7 mouse cellular contexts compared by ENCODE assay signal in the genomic region with DNA sequence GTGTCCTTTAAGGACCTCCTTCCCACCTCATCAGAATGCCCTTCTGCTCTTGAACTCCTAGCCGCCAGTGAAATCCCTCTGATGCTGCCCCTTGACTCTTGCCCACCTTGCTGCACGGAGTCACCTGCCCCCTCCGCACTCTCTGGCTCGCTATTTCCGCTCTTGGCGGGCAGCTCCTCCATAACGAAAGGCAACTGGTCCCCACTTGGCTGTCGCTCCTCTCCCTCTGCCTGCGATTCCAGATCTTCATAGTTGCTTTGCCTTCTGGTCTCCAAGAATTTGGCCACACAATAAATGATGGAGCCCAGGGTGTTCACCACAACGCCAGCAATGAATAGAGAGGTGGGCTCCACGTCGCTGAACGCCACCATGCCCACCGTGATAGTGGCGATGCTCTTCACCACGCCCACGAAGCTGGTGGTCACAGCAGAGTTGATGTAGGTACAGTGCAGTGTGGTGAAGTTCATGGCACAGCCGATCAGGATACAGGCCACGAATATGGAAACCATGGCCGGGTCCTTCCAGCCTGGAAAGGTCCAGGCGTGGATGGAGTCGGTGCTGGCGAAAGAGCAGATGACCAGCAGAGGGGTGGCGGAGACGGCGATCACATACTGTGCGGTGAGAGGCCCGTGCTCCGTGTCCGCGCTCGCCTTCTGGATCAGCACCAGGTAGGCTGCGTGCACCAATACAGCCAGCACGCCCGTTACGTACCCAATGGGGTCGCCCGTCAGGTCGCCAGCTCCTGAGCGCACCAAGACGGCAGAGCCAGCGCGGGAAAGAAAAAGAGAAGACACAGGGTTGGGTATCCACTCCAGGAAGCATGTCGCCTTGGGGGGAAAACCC. TPM values are rescaled to one million over a fixed set of nuclear protein-coding genes. Genes with fewer than 3 reads are reported as not detected.
DNase-seq lines count a peak whose midpoint lies in the region; ATAC-seq and TF ChIP-seq lines count a peak whose summit lies in the region.

No protein-coding gene starts in this region.

- peak overlapping the region; percentile 99 for H3K4me2 ChIP-seq in midbrain, embryonic 15.5 days

- H3K9me3 ChIP-seq in embryonic facial prominence, embryonic 10.5 days, result no peaks in the 10 kb centered on the region
- H3K9me3 ChIP-seq in hindbrain, embryonic 10.5 days, result no peaks in the 10 kb centered on the region
- no peaks in the 10 kb centered on the region for H3K9me3 ChIP-seq in midbrain, embryonic 15.5 days

- no peak for TF ChIP-seq CTCF in left cerebral cortex, adult 2 months (IDR thresholded peaks at IDR 0.05)

- H3K27me3 ChIP-seq in embryonic facial prominence, embryonic 10.5 days (replicated peaks; ENCODE audit: low read depth, poor library complexity, severe bottlenecking), result peaks cover 93% of the 10 kb centered on the region
- H3K27me3 ChIP-seq in hindbrain, embryonic 10.5 days (ENCODE audit: insufficient read depth, poor library complexity, severe bottlenecking), result peaks cover 80% of the 10 kb centered on the region
- H3K27me3 ChIP-seq in midbrain, embryonic 15.5 days (replicated peaks), result peaks cover 57% of the 10 kb centered on the region

- peak overlapping the region; percentile 9; the same call in 1 of the 2 replicates for H3K4me3 ChIP-seq in left cerebral cortex, adult 2 months
- peak overlapping the region; percentile 72 for H3K4me3 ChIP-seq in embryonic facial prominence, embryonic 10.5 days
- peak overlapping the region; percentile 67 for H3K4me3 ChIP-seq in hindbrain, embryonic 10.5 days
- H3K4me3 ChIP-seq in midbrain, embryonic 15.5 days, result peak overlapping the region; percentile 56

- H3K27ac ChIP-seq in left cerebral cortex, adult 2 months, result no peak overlapping the region
- no peak overlapping the region for H3K27ac ChIP-seq in embryonic facial prominence, embryonic 10.5 days (replicated peaks)
- no peak overlapping the region for H3K27ac ChIP-seq in hindbrain, embryonic 10.5 days
- no peak overlapping the region for H3K27ac ChIP-seq in midbrain, embryonic 15.5 days

- ATAC-seq in midbrain, embryonic 15.5 days (replicated peaks), result peak; percentile 19; the same call in 1 of the 2 replicates

- DNase-seq in left cerebral cortex, adult 2 months (ENCODE audit: extremely low spot score in 1 of 2, low spot score in 2 of 2), result no peak
- DNase-seq in left cerebral cortex, adult 18-20 months (ENCODE audit: low spot score in 2 of 2), result no peak
- DNase-seq in embryonic facial prominence, embryonic 10.5 days (ENCODE audit: low spot score), result peak; percentile 16
- DNase-seq in hindbrain, embryonic 10.5 days (ENCODE audit: low spot score), result peak; percentile 45
- DNase-seq in gastrocnemius, postnatal 14 days, result no peak
- DNase-seq in urinary bladder, adult 2 months (ENCODE audit: low spot score), result no peak

- H3K4me1 ChIP-seq in embryonic facial prominence, embryonic 10.5 days, result peaks cover 34% of the 10 kb centered on the region
- H3K4me1 ChIP-seq in hindbrain, embryonic 10.5 days (replicated peaks), result peaks cover 33% of the 10 kb centered on the region
- peaks cover 36% of the 10 kb centered on the region for H3K4me1 ChIP-seq in midbrain, embryonic 15.5 days

- 4% methylated on average over 44 of the region's 44 CpGs for WGBS in embryonic facial prominence, embryonic 10.5 days
- 3% methylated on average over 44 of the region's 44 CpGs for WGBS in hindbrain, embryonic 10.5 days
- WGBS in midbrain, embryonic 15.5 days, result 7% methylated on average over 44 of the region's 44 CpGs

- H3K36me3 ChIP-seq in embryonic facial prominence, embryonic 10.5 days (replicated peaks), result no peaks in the 10 kb centered on the region
- H3K36me3 ChIP-seq in hindbrain, embryonic 10.5 days, result no peaks in the 10 kb centered on the region
- no peaks in the 10 kb centered on the region for H3K36me3 ChIP-seq in midbrain, embryonic 15.5 days (replicated peaks)

- no peak overlapping the region; the same call in 1 of the 2 replicates for H3K9ac ChIP-seq in midbrain, embryonic 15.5 days

- intact Hi-C loops in left cerebral cortex, adult 2 months (cut with DNase I), result no loop called here
- intact Hi-C loops in gastrocnemius, postnatal 14 days (cut with DNase I; ENCODE audit: low total_unique reads), result no loop called here

RNA-seq across cellular contexts. Expression of a gene that starts 2.1 kb away (rescaled TPM):
- total RNA-seq in left cerebral cortex, adult 2 months (2021), result 1 to 10 TPM in 1 of 2 experiments, under 1 TPM in 1; 0.93 to 3.1 TPM
- 1 to 10 TPM; 2.9 to 3.8 TPM for total RNA-seq in left cerebral cortex, adult 18-20 months (2021)
- 0.39 and 0.71 TPM in 2 replicates for polyA plus RNA-seq in embryonic facial prominence, embryonic 10.5 days (2016; fragmentation: Nextera tagmentation; extraction: Ambion mirVana)
- polyA plus RNA-seq in hindbrain, embryonic 10.5 days (2016; fragmentation: Nextera tagmentation; extraction: Ambion mirVana), result 0.71 and 0.78 TPM in 2 replicates
- polyA plus RNA-seq in midbrain, embryonic 15.5 days (2015; fragmentation: Nextera tagmentation; extraction: Ambion mirVana), result 2.2 TPM in 2 replicates
- total RNA-seq in gastrocnemius, postnatal 14 days (2021), result not detected
- polyA plus RNA-seq in urinary bladder, adult 2 months (2012; rRNA removed), result 0.39 and 0.47 TPM in 2 replicates

RNA-seq across cellular contexts. Expression of a gene that starts 58.3 kb away (rescaled TPM):
- total RNA-seq in left cerebral cortex, adult 2 months (2021), result 10 to 100 TPM; 21.9 to 25.6 TPM
- 10 to 100 TPM; 24.5 to 26.1 TPM for total RNA-seq in left cerebral cortex, adult 18-20 months (2021)
- polyA plus RNA-seq in embryonic facial prominence, embryonic 10.5 days (2016; fragmentation: Nextera tagmentation; extraction: Ambion mirVana), result 22.6 and 24.8 TPM in 2 replicates
- 31.7 and 33.0 TPM in 2 replicates for polyA plus RNA-seq in hindbrain, embryonic 10.5 days (2016; fragmentation: Nextera tagmentation; extraction: Ambion mirVana)
- 26.8 and 27.4 TPM in 2 replicates for polyA plus RNA-seq in midbrain, embryonic 15.5 days (2015; fragmentation: Nextera tagmentation; extraction: Ambion mirVana)
- 10 to 100 TPM; 14.3 to 14.4 TPM for total RNA-seq in gastrocnemius, postnatal 14 days (2021)
- polyA plus RNA-seq in urinary bladder, adult 2 months (2012; rRNA removed), result 29.6 and 38.2 TPM in 2 replicates

Comparison
In these comparisons a context has a peak if more than half of its experiments do, and no peak if none do; other contexts are left out.
1. DNase-seq: peak in embryonic facial prominence, embryonic 10.5 days (single experiment) and hindbrain, embryonic 10.5 days (single experiment); none in left cerebral cortex, adult 2 months (0 of 2), left cerebral cortex, adult 18-20 months (0 of 2), gastrocnemius, postnatal 14 days (single experiment) and urinary bladder, adult 2 months (single experiment).
2. H3K4me3 ChIP-seq: peak in every context shown above with its lines; median percentile 72 in embryonic facial prominence, embryonic 10.5 days; 67 in hindbrain, embryonic 10.5 days; 56 in midbrain, embryonic 15.5 days; 9 in left cerebral cortex, adult 2 months.